Mouse (Mus musculus) forebrain, embryonic 16.5 days (tissue): ENCODE measurements at regions not wholly inside any gene's neighbourhood (a gene's known extent, or its start where the extent isn't known, plus 50 kb on each side); places are given as distances from the start of the nearest gene placed in this dataset. TPM values are rescaled to one million over a fixed set of nuclear protein-coding genes. Genes with fewer than 3 reads are reported as not detected.

ENCODE experiments used
- ATAC-seq: fragments of 200-750 bp; cut with Nextera tagmentation; 2 replicates; pipeline ENCODE4 v1.8.0; 2017; ENCODE audit warnings: mild to moderate bottlenecking, moderate library complexity
- H3K27ac ChIP-seq: fragments of 300-500 bp; sonication (generic); 2 replicates; pipeline ENCODE4 v1.5.1; 2014; ENCODE audit warnings: low read length, control low read depth
- H3K27me3 ChIP-seq: fragments of 300-500 bp; sonication (generic); replicated peaks from 2 replicates; pipeline ENCODE4 v1.6.1; 2014; ENCODE audit warnings: low read length; ENCODE audit not compliant: control insufficient read depth, insufficient read depth
- H3K36me3 ChIP-seq: fragments of 300-500 bp; sonication (generic); 2 replicates; pipeline ENCODE4 v1.6.1; 2014; ENCODE audit not compliant: control insufficient read depth, insufficient read depth
- H3K4me1 ChIP-seq: fragments of 300-500 bp; sonication (generic); replicated peaks from 2 replicates; pipeline ENCODE4 v1.6.1; 2014; ENCODE audit warnings: low read length; ENCODE audit not compliant: control insufficient read depth, insufficient read depth
- H3K4me2 ChIP-seq: fragments of 300-500 bp; sonication (generic); 2 replicates; pipeline ENCODE4 v1.6.1; 2014; ENCODE audit warnings: mild to moderate bottlenecking, low read length, control low read depth
- H3K4me3 ChIP-seq: fragments of 300-500 bp; sonication (generic); replicated peaks from 2 replicates; pipeline ENCODE4 v1.5.1; 2014; ENCODE audit warnings: mild to moderate bottlenecking, low read length, control low read depth
- H3K9ac ChIP-seq: fragments of 300-500 bp; sonication (generic); replicated peaks from 2 replicates; pipeline ENCODE4 v1.6.1; 2014; ENCODE audit warnings: low read depth, low read length, control low read depth
- H3K9me3 ChIP-seq: fragments of 300-500 bp; sonication (generic); 2 replicates; pipeline ENCODE4 v1.6.1; 2016; ENCODE audit warnings: low read length; ENCODE audit not compliant: control insufficient read depth
- WGBS: fragments of 180-500 bp; shearing (Covaris S2); extraction: QIAGEN DNeasy Blood & Tissue Kit; methylation state at CpG from one replicate; pipeline ENCODE4 v1.1.7; 2014; 5-methylcytosine and 5-hydroxymethylcytosine counted together
- microRNA-seq: library from miRNA; unstranded; fragments of <30 nt; microRNA quantifications from one replicate; pipeline ENCODE4, GENCODE M21; 2017

GRCm38 (mm10) chr8:96680416-96681027 is 792.2 kb upstream of the Got2 start:
- Histone ChIP-seq H3K9ac (no peak overlapping the region), H3K4me2 (peak overlapping the region; percentile 35), H3K36me3 (no peaks in the 10 kb centered on the region), H3K9me3 (no peaks in the 10 kb centered on the region), H3K4me1 (peaks cover 11% of the 10 kb centered on the region), H3K27ac (peak overlapping the region; percentile 47), H3K4me3 (no peak overlapping the region), H3K27me3 (no peaks in the 10 kb centered on the region)
- ATAC-seq = peak; percentile 96
- WGBS = 52% methylated on average over 16 of the region's 16 CpGs

GRCm38 (mm10) chr8:96679510-96679909 is 791.2 kb upstream of the Got2 start:
- WGBS = 41% methylated on average over 4 of the region's 4 CpGs
- Histone ChIP-seq H3K9ac (no peak overlapping the region), H3K27me3 (no peaks in the 10 kb centered on the region), H3K4me2 (no peak overlapping the region), H3K27ac (no peak overlapping the region), H3K4me3 (no peak overlapping the region), H3K9me3 (no peaks in the 10 kb centered on the region), H3K36me3 (no peaks in the 10 kb centered on the region), H3K4me1 (peaks cover 11% of the 10 kb centered on the region)
- ATAC-seq = peak; percentile 60

GRCm38 (mm10) chr8:96674703-96675102 is 786.4 kb upstream of the Got2 start:
- 76% methylated on average over 8 of the region's 8 CpGs for WGBS
- no peak overlapping the region for H3K9ac ChIP-seq
- H3K27me3 ChIP-seq = no peaks in the 10 kb centered on the region
- peaks cover 3% of the 10 kb centered on the region for H3K4me1 ChIP-seq
- H3K36me3 ChIP-seq = no peaks in the 10 kb centered on the region
- no peaks in the 10 kb centered on the region for H3K9me3 ChIP-seq
- H3K4me3 ChIP-seq = no peak overlapping the region
- no peak overlapping the region for H3K4me2 ChIP-seq
- no peak overlapping the region for H3K27ac ChIP-seq
- no peak for ATAC-seq

- H3K36me3 ChIP-seq = no peaks in the 10 kb centered on the region
- no peak overlapping the region for H3K4me2 ChIP-seq
- H3K4me3 ChIP-seq = no peak overlapping the region
- WGBS = 74% methylated on average over 8 of the region's 8 CpGs
- no peak overlapping the region for H3K9ac ChIP-seq
- no peaks in the 10 kb centered on the region for H3K27me3 ChIP-seq
- no peak overlapping the region for H3K27ac ChIP-seq
- no peak for ATAC-seq
- no peaks in the 10 kb centered on the region for H3K4me1 ChIP-seq
- H3K9me3 ChIP-seq = no peaks in the 10 kb centered on the region
Observed at GRCm38 (mm10) chr8:96656495-96657279, 768.3 kb upstream of the Got2 start.

DNA sequence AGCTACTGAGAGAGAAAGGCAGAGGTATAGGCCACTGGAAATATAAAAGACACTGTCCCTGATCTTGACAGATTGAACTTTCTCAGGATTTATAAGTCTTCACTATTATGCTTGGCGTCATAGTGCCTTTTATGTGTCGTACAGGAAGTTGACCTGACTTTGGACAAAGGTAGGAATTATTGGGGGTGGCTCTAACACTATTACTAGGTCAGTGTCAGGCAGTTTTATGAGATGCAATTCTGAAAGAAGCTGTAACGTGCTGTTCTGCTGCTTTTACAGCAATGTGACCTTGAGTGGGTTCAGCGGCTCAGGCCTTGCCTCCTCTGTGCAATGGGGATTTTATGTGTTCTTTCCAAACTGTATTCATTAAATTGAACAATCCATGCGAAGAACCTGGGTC is 759.4 kb upstream of the Got2 start:
- H3K4me1 ChIP-seq = no peaks in the 10 kb centered on the region
- no peaks in the 10 kb centered on the region for H3K9me3 ChIP-seq
- H3K27me3 ChIP-seq = no peaks in the 10 kb centered on the region
- 87% methylated on average over 5 of the region's 5 CpGs for WGBS
- no peak overlapping the region for H3K9ac ChIP-seq
- H3K27ac ChIP-seq = no peak overlapping the region
- ATAC-seq = no peak
- no peak overlapping the region for H3K4me3 ChIP-seq
- no peak overlapping the region for H3K4me2 ChIP-seq
- no peaks in the 10 kb centered on the region for H3K36me3 ChIP-seq

Small RNAs in the stretch of these regions (microRNA-seq; reads per million reads assigned to microRNA genes)
- not detected for gene Gm24132
